Mouse (Mus musculus) fat pad, adult 2 months (tissue): Measurements from ENCODE around the gene Pafah1b2.
A peak's percentile ranks its signal among the peaks of the same experiment; 100 is the strongest.

Experiments
- DNase-seq: peaks from one replicate; pipeline ENCODE4 v3.0.0-alpha.2; 2011; ENCODE audit warnings: low read depth, low spot score; ENCODE audit errors: extremely low read depth

Pafah1b2 gene

GRCm38 (mm10) chr9:46027994-46028393, 15.5 kb upstream of the Pafah1b2 start:
- no peak for DNase-seq

GRCm38 (mm10) chr9:46026058-46026849, 13.8 kb upstream of the Pafah1b2 start:
- DNase-seq: no peak

GRCm38 (mm10) chr9:46023591-46023990, 11.1 kb upstream of the Pafah1b2 start:
- DNase-seq: peak; percentile 42

GRCm38 (mm10) chr9:46019975-46020374, 7.5 kb upstream of the Pafah1b2 start:
- no peak for DNase-seq

GRCm38 (mm10) chr9:46018316-46018715, 5.8 kb upstream of the Pafah1b2 start:
- no peak for DNase-seq

- no peak for DNase-seq
Measured at GRCm38 (mm10) chr9:46016417-46016816, 3.9 kb upstream of the Pafah1b2 start.

GRCm38 (mm10) chr9:46015831-46016230, 3.3 kb upstream of the Pafah1b2 start:
- DNase-seq: no peak

- no peak for DNase-seq
Measured at GRCm38 (mm10) chr9:46015081-46015551, 2.6 kb upstream of the Pafah1b2 start.

GRCm38 (mm10) chr9:46014251-46014681, 1.8 kb upstream of the Pafah1b2 start:
- no peak for DNase-seq

- no peak for DNase-seq
Measured at GRCm38 (mm10) chr9:46013616-46014015, 1.1 kb upstream of the Pafah1b2 start.

- no peak for DNase-seq
Measured at GRCm38 (mm10) chr9:46013009-46013586, 608 bp upstream of the Pafah1b2 start.

GRCm38 (mm10) chr9:46011094-46011970, 1.2 kb downstream of the Pafah1b2 start:
- no peak for DNase-seq

- no peak for DNase-seq
Measured at GRCm38 (mm10) chr9:46009669-46009983, 2.9 kb downstream of the Pafah1b2 start.

- DNase-seq: no peak
Measured at GRCm38 (mm10) chr9:46008931-46009668, 3.4 kb downstream of the Pafah1b2 start.

GRCm38 (mm10) chr9:46006224-46006623, 6.3 kb downstream of the Pafah1b2 start:
- no peak for DNase-seq

GRCm38 (mm10) chr9:46004529-46004928, 8.0 kb downstream of the Pafah1b2 start:
- no peak for DNase-seq

GRCm38 (mm10) chr9:46003729-46004128, 8.8 kb downstream of the Pafah1b2 start:
- DNase-seq: no peak

GRCm38 (mm10) chr9:45999009-45999408, 13.5 kb downstream of the Pafah1b2 start:
- DNase-seq: no peak

GRCm38 (mm10) chr9:45985229-45985567, 27.3 kb downstream of the Pafah1b2 start:
- DNase-seq: no peak

- no peak for DNase-seq
Measured at GRCm38 (mm10) chr9:45984409-45985228, 27.9 kb downstream of the Pafah1b2 start.
